Mouse (Mus musculus): ENCODE results near the gene Ccdc144b.
A peak's percentile ranks its signal among the peaks of the same experiment; 100 is the strongest.

Gene Ccdc144b

DNA sequence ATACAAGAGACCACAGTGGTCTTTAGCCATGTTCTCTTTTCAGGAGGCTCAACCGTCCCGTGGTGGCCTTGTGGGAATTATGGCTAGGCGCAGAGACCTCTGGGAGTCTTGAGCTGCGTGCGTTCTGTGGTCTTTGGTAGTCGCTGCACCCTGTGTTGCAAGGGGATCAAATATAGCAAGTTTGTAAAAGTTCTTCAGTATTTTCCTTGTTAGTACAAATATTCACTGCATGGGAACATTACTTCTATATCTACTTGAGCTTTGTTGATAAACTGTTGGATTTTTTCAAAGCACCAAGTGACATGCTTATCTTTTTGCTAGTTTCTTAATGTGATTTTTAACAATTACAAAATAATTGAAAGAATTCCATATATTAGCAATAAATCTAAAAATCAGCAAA lies at the start of gene Ccdc144b:
Gene Ccdc144b, minus strand, starts transcription at position 101 of the 400 bp plus-strand sequence.
- DNase-seq: no peak

DNA sequence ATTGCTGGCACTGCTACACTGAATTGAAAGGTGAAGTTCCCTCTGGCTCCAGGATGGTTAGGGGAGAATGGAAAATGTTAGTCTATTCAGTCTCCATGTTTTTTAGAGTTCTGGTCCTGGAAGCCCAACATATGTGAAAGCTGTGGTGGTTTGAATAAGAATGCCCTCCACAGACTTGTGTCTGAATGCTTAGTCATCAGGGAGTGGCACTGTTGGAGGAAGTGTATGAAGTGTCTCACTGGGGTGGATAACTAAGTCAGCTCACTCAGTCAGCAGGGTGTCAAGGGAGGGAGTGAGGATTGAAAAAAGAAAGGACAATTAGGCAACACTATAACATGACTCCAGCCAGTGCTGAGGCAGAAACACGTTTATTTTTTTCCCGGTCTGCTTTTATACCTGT lies 42.0 kb upstream of the Ccdc144b start:
- DNase-seq: no peak

DNA sequence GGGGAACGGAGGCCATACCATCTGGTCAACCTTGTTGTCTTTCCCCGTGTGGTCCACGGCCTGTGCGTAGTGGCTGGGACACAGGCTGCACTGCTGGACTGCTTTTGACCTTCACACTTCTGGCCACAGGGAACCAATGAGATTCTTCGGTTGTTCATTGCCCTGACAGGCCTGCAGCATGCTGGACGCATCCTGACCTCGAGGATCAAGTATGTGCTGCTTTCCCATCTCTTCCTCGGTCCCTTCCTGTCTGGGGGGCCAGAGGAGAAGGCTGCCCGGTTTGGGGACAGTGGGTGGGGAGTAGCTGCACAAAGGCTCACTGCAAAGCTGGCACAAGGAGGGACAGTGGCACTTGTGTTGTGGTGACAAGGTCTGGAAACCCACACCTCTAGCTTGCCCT lies 34.2 kb upstream of the Ccdc144b start:
- no peak for DNase-seq

DNA sequence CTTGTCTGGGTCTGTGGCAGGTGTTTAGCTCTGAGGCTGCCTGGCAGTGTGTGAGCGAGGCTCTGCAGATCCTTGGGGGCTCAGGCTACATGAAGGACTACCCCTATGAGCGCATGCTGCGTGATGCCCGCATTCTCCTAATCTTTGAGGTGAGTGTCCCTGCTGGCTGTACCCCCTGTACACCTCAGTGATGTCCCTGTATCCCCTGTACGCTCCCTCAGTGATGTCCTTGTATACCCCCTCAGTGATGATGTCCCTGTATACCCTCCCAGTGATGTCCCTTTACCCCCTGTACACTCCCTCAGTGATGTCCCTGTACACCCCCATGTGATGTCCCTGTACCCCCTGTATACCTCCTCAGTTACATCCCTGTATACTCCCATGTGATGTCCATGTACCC lies 32.0 kb upstream of the Ccdc144b start:
- DNase-seq: no peak

DNA sequence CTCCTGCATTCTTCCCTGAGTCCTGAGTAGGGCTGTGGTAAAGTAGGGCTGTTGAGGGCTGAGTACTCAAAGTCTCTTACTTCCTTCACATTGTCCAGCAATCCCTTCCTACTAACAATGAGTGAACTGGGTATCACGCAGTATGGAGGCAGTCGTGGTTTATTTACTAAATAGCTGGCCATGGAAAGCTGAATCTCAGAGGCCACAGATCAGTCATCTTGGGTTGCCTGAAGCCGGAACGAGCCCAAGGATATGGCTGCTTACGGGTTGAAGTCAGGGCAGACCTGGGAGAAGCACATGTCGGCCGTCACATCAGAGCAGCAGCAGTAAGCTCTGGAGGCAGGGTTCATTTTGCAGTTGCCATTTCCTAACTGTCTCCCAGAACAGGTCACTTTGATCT lies 30.0 kb upstream of the Ccdc144b start:
- DNase-seq: no peak

DNA sequence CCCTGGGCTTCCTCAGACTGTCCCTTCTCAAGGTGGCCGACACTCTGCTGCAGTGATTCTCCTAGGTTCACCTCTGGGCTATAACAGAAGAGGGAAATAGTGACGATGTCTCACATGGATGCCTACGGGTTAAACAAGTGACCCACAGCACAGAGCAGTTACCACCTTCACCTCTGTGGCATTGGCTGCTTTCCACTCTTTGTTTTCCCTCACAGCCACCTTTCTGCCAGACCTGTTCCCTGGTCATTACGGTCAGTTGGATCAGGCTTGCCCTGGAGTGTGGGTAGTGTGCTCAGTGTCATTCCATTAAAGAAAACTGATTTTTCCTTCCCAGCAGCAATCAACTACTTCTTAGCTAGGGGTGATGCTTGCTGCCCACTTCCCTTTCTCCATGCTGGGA lies 29.5 kb upstream of the Ccdc144b start:
- no peak for DNase-seq

DNA sequence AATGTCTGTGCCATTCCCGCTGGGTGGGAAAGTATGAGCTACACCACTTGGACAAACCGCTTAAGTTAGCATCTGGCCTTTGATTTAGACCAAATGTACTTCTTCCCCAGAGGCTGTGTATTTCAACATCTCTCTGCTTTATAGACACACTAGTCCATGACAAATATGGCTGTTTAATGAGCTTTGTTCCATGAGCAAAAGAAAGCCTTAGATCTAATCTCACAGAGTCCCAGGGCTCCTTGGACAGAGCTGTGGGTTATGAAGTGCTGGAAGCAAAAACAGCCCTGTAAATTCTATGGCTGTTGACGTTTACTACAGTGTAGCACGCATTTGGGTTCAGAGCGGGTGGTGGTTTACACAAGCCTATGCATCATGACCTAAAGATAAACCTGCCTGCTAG lies 27.4 kb upstream of the Ccdc144b start:
- DNase-seq: no peak

DNA sequence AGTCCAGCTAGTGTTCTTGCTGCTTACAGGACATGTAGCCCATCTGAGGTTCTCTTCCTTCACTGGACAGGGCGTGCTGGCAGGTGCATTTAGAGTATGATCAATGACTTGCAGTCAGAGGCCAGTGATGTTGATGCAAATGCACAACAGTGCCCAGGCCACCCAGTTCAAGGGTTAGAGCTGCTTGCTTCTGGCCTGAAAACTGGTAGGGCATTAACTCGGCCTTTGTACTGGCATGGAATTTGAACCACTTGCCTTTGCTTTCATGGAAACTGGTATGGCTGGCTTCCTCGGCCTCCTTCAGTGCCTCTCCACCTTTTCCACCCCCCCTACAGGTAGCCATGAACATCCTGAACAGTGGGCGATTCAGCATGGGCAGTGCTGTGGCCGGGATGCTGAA lies 26.5 kb upstream of the Ccdc144b start:
- no peak for DNase-seq

DNA sequence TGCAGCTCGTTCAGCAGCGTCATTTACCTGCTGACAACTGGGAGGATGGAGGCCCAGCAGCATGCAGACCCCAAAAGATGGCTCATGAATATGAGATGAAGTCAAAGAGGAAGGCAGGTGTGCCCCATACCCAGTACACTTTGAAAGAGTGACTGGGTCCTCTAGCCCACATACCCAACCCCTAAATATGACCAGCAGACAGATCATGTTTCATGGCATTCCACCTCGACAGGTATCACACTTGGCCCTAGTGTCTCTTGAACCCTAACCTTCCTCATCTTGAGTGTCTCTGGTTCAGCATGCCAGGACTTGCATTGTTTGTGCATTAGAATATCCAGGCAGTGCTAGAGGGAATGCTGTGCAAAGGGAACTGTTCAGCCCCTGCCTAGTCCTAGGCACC lies 24.0 kb upstream of the Ccdc144b start:
- no peak for DNase-seq

DNA sequence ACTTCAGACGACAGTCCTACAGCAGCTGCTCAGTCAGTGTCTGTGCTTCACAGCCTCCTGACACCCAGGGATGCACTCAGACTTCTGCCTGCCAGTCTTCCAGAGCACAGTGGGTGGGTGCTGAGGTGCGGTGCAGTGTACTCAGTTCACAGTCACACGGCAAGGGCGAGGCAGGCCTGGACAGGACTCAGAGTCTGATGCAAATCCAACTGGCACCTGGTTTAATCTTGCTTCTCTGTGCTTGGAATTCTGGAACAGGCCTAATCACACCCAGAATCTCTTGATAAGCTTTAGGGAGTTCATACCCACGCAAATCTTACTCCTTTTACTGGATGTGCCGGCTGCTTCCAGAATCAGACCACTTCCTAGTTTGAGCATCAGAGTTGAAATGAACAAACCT lies 22.1 kb upstream of the Ccdc144b start:
- no peak for DNase-seq

DNA sequence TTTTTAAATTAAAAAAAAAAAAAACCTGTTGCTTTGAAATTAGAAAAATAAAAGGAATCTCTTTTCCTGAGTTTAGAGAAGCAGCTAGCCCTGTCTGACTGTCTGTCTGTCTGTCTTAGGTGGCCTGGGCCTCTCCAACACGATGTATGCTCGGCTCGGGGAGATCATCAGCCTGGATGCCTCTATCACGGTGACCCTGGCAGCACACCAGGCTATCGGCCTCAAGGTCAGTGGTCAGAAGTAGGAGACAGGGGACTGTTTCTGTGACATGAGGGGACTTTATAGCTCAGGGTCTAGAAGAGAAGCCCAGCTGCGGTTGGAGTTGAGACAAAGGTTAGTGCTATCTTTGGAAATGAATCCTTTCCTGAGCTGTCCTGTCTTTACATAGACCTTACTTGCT lies 20.9 kb upstream of the Ccdc144b start:
- no peak for DNase-seq

DNA sequence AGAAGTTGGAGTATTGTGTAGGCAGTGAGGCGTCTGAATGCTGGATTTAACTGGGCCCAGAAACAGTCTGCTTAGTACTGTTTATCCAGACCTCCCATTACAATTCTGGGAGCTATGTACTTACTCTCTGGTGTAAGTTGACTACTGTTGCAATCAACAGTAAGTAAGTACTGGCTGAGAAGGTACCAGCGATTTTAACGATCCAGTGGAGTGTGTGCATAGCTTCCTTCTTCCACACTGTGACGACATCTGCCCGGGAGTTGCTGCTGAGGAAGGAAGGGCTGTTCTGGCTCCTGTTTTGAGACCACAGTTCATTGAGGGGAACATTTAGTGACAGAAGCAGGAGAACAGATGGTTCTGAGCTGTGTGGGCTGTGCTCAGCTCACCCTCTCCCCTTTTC lies 17.7 kb upstream of the Ccdc144b start:
- no peak for DNase-seq

DNA sequence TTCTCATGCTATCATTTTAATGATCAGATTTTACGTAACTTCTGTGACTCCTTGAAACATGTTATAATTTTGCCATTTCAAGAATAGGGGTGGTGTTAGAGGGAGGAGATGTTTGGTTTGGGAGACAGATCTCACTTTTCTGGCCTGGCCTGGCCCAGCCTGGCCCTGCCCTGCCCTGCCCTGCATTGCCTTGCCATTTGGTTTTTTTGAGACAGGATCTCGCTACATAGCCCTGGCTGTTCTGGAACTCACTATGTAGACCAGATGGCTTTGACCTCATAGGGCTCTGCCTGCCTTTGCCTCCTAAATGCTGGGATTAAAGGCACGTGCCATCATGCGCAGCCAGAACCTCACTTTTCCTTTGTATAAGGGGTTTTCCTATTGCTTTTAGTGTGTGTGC lies 17.1 kb upstream of the Ccdc144b start:
- DNase-seq: no peak

DNA sequence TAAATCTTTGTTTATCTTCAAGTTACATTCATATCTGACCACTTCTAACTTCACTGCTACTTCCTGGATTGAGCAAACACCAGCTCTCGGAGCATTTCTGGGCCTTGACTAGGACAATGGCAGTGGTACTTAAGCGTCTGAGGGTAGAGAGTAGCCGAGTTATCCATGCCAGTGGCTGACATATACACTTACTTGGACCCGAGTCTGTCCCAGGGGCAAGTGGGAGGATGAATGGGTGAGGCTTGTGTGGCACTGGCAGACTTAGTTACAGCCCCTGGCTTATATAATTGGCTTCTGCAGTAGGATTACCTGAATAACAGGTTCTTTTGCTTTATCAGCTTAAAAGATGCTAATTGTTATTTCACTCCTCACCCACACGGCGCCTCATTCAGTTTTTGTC lies 14.4 kb upstream of the Ccdc144b start:
- no peak for DNase-seq

DNA sequence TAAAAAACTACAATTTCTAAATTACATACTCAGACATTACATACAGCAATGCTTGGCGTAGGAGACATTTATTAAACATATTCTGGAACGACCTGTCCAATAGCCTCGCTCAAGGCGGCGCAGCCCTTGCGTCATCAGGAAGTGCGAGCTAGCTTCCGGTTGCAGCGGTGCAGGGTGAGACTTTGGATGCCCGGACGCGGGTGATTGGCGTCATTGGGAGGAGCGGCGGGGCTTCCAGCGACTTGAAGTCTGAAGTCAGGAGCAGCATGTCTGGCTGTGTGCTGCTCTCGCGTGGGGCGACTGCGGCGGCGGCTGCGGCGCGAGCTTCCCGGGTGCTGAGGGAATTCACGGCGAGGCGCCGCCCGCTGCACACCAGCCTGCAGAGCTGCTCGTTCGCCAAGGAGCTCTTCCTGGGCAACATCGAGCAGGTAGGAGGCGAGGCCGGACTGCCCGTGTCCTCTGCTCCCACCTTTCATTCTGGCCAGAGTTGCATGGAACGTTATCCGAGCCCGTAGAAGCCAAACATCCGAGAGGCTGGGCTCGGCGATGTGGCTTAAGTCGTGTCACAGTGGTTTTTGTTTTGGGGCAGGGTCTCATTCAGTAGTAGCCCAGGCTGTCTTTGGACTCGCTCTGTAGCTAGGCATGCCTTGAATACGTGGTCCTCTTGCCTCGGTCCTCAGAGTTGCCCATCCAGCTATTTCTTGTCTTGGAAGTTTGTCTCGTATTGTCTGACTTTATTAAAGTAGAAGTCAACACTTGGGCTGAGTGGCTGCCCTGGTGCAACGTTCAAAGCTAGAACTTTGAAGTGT lies 12.7 kb upstream of the Ccdc144b start, which contains the start of gene Acad9:
Gene Acad9, plus strand, starts transcription at position 137 of the 809 bp plus-strand sequence.
- peak; percentile 97 for DNase-seq

DNA sequence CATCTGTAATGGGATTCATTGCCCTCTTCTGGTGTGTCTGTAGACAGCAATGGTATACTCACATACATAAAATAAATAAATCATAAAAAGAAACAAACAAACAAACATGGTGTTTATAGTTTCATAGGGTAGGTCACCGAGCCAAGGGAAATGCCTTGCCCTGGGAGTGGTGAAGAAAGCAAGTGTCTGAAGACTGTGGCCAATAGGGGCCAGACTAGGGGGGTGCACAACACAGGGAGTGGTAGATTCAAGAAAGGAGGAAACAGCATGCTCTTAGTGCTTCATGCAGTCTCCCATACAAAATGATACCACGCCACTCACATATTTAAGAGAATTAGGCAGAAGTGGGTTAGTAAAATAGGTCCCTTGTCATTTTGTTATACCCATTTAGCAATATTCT lies 11.8 kb upstream of the Ccdc144b start:
- DNase-seq: no peak

DNA sequence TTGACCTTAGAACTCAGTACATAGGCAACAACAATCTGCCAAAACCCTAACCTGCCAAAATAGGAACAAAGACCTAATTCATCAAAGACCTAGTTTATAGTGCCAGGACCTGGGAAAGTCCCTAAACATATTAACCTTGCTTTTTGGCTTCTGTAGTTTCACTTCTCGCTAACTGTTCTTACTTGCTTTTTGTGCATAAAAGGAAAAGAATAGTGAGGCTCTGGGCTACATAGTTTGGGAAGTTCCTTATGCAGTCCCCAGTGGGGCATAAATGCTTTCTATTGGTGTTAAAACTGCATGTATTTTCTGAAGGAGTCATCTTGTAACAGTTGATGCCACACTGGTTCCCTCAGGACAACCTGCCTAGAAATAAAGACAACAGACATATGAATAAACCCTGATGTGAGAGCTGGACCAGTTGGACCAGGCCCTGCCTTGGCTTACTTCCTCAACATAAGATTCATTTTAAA lies 11.3 kb upstream of the Ccdc144b start:
- DNase-seq: no peak

DNA sequence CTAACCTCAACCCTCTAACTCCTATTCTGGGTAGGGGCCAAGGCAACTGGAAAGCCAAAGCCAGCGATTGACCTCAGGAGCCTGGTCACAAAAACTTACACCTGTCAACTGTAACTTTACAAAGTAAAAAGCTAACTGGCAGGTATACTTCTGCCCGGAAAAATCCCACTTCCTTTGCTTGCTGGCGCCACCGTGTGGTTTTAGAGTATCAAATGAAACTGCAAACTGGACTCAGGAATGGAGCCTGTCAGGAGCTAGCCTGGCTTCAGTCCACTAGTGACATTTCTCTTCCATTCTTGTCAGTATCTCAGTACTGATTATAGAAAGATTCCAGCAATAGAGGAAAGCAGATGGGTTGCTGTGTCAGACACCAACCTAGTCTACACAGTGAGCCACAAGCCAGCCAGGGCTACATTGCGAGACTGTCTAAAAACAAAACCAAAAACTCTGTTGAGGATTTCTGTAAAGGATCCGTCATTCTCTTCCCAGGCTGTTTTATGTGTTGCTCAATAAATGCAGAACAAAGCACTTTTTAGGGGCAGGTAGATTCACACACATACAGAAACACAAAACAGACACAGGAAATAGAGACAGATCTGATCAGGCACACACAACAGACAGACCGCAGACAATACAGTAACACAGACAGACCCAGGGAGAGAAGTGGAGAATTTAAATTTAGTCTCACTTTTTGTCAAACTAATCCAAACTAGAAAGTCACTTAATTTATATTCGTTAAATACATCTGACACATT lies 6.9 kb upstream of the Ccdc144b start:
- DNase-seq: peak; percentile 82

DNA sequence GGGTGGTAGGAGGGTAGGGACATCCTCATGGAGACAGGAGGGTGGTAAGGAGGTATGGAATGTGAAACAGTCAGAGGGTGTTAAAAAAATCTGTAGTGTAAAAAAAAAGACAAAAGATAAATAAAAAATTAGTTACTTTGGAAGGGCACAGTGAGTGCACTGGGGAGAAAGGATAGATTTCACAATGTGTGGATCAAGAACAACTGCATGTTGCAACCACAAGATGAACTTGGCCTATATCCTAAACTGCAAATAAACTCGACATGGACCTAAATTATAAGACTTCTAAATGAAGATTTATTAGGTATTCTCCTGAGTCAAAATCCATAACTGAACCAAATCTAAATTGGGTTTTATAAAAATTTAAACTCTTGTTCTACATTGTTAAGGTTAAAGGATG lies 4.2 kb downstream of the Ccdc144b start:
- DNase-seq: no peak

DNA sequence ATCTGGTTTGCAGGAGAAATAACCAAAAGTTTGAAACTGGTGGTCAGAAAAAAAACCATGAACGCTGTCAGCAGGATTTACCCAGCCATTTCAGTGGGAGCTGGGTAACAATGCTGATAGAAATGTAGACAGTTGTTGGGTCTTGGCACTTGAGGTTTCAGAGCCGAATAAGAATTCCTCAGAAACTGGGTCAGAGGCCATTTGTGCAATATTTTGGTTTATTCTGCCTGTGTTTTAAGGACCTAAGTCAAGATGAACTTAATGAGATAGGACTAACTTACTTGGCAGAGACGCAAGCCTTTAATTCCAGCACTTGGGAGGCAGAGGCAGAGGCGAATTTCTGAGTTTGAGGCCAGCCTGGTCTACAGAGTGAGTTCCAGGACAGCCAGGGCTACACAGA lies 8.3 kb downstream of the Ccdc144b start:
- no peak for DNase-seq

DNA sequence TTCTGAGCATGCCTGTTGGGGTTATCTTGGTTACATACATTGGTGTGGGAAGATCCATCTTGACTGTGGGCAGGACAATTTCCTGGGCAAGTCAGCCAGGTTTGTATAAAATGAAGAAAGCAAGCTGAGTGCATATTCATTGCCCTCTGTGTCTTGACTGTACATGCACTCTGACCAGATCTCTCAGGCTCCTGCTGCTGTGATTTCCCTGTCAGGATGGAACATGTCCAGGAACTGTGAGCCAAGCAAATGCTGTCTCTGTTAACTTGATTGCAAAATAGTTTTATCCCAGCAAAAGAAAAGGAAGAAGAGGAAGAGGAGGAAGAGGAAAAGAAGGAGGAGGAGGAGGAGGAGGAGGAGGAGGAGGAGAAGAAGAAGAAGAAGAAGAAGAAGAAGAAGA lies 8.8 kb downstream of the Ccdc144b start:
- no peak for DNase-seq

DNA sequence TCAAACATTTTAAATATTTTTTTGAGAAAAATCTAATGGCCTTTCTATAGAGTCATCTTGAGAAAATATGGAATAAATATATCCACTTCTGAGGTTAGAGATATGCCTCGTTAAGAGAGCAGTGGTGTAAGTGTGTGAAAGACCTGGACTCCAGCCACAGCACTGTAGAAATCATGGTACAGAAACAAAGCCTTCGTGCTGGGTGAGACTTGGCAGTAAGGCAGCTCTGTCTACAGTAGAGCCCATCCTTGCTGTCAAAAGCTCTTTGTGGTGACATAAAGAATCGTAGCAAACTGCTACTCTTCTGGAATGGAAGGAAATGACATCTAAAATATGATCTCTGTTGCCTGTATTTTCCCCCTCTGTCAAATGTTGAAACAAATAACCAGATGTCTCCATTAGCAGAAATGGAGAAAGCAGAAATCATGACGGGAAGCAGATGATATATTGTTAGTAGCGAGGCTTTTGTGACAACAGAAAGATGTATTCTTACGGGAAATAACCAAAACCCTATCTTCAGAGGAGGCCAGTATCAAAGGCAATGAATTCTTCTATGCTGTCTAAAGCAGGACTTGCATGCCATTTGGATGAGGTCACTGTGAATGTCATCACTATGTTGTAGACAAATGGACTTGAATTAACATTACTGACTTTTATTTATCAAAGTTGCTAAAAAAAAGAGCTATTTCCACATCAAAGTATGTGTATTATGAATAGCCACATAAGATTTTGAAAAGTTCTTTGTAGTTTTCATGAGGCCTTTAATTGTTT lies 21.4 kb downstream of the Ccdc144b start:
- DNase-seq: no peak

DNA sequence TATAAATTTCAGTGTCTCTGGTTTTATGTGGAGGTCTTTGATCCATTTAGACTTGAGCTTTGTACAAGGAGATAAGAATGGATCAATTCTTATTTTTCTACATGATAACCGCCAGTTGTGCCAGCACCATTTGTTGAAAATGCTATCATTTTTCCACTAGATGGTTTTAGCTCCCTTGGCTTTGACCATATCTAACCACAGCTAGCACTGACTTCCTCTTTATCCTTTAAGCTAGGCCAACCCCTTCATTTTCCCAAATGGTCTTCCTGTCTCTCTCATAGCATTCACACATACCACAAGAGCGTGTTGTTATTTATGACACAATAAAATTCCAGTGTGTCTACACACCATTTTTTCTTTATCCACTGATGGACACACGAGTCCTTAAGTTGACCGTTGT lies 23.4 kb downstream of the Ccdc144b start:
- DNase-seq: no peak

DNA sequence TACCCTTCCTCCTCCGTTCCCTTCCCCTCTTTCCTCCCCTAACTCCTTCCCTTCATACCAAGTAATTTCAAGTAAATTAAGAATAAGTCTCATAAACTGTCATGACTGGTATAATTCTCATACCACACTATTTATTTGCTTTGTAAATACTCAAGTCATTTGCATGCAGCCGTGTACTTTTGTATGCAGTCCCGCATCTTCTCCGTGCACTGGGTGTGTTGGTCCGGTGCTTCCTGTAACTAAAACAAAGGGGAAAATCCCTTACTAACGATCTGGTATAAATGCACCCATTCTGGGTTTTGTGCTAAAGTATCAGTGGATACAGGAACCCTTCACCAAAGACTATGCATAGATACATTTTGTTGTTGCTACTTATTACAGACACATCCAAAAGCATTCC lies 27.6 kb downstream of the Ccdc144b start:
- DNase-seq: no peak
